Mouse (Mus musculus) heart, postnatal 36 days (tissue): ENCODE results near the gene Ambra1. TPM values are rescaled to one million over a fixed set of nuclear protein-coding genes. Genes with fewer than 3 reads are reported as not detected.
A peak's percentile ranks its signal among the peaks of the same experiment; 100 is the strongest.

Experiments used
- DNase-seq, 2 experiments: peaks; one replicate each; pipeline ENCODE4 v3.0.0; 2021 to 2022
- intact Hi-C: fragments of 180-260 bp; cut with DNase I; formaldehyde crosslinking; loops from one replicate; pipeline ENCODE4 v1.15.1; 2025
- total RNA-seq, 2 experiments: library from RNA; stranded (reverse); gene quantifications; 2 replicates each; pipeline ENCODE4 v1.2.3; 2021

The Ambra1 gene
- total RNA-seq, 2 experiments from 2014 or later, result 14.2 to 18.0 TPM

GRCm38 (mm10) chr2:91916346-91916977 is 186.5 kb downstream of the Ambra1 start:
- intact Hi-C loops, result no loop called here
- DNase-seq, result no peak

GRCm38 (mm10) chr2:91917096-91917495 is 187.2 kb downstream of the Ambra1 start:
- DNase-seq, result no peak
- intact Hi-C loops, result no loop called here

- no peak for DNase-seq
- intact Hi-C loops, result loop anchor here (10.0 kb wide), 1 partner anchor 315 kb away; no protein-coding TSS in a partner anchor
Observed at GRCm38 (mm10) chr2:91920130-91920529, 190.2 kb downstream of the Ambra1 start.

DNA sequence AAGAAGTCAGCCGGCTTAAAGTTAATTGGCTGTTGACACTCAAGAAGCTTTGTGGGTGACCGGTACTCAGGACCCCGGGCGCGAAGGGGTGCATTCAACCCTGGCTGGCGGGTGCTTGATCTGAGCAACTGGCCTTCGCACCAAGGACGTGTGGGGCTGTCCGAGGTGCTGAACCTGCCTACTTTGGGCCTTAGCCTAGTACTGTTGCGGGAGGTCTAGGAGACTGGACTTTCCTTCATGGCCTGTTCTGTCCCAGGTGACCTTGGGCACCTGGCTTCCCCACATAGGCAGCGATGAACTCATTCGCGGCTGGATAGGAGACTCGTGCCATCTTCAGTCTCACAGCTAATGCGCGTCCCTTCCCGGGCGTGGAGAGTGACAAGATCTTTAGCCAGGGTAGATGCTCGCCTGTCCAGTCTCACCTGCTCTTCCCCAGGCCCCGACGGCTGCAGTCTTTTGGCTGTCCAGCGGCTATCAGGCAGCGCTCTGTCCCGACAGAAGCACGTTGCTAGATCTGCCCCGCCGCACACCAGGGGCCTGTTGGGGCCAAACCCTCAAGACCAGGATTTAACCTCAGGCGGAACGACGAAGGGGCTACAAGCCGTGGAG is 191.4 kb downstream of the Ambra1 start:
- intact Hi-C loops, result loop anchor here (10.0 kb wide), 1 partner anchor 316 kb away; no protein-coding TSS in a partner anchor

DNA sequence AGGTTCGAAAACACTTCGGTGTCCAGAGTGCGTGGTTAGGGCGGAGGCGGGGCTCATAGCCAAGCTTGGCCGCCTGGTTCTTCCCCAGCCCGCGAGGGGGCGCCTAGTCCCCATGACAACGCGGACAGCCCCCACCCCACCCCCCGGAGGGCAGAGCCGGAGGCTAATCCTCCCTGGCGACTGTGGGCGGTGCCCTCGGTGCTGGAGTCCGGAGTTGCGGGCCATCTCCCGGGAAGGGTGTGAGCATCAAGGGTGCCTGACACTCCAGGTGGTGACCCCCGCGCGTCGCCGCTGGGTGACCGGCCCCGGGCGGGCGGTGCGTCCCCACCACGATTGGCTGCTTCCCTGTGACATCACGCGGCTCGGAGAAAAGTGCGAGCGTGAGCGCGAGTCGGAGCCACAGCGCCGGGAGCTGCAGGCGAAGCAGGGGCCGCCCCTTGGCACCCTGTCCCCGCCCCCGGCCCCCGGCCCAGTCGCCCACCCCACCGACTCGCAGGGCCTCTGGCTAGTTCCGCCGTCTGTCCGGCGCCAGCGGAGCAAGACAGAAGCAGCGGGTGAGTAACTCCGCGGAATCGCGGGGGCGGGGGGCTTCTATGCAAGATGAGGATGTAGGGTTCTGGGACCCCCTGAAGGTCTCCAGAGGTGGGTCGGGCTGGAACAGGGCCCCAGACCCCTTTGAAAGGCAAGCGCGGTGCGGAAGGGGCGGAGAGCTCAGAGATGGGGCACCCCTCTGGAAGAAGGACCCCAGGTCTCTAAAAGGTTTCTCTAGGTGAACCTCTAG is 192.0 kb downstream of the Ambra1 start:
- intact Hi-C loops, result loop anchor here (10.0 kb wide), 1 partner anchor 317 kb away; no protein-coding TSS in a partner anchor
- peak; percentile 45 to 54 for DNase-seq

More for the DNA sequence above, 191.4 kb downstream of the Ambra1 start:
- DNase-seq, result peak; percentile 77 to 83

DNA sequence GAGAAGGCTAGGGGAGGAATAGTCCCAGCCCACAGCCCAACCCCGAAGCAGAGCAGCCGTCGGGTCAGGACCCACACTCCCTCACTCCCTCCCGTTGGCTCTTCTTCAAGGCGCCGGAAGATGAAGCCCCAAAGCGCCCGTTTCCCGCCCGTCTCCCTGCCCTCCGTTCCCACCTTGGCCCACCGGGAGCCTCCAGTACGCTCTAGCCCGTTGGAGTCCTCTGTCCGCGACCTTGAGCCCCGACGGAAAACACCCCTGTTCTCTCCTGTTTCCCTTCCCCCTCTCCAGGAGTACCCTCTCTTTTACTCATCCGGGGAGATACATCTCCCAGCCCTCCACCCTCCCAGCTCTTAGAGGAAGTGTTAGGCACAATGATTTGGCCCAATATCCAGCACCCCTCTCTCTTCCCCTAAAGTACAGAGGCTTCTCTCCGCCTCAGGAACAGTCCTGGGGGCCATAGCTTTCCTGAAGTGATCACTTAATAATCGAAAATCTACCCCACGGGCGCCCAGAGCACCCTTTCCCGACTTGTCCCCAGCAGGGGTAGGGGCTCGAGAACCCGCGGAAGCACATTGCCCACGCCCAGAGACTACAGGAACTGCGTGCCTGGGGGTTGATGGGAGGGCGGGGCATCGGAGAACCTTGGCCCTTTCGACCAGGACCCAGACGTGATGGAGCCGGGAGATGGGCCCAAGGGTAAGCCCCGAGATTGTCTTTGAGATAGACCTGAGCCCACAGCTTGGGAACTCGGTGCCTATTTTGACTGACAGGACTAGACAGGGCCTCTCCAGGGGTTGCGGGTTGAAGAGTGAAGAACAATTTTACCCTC is 192.9 kb downstream of the Ambra1 start:
- no peak for DNase-seq

GRCm38 (mm10) chr2:91923415-91924337 is 193.7 kb downstream of the Ambra1 start:
- DNase-seq, result peak; percentile 58 to 72
- intact Hi-C loops, result loop anchor here (1.0 to 10.0 kb wide), 2 partner anchors 144 to 319 kb away; no protein-coding TSS in a partner anchor

More for the DNA sequence above, 192.9 kb downstream of the Ambra1 start:
- intact Hi-C loops, result loop anchor here (10.0 kb wide), 1 partner anchor 318 kb away; no protein-coding TSS in a partner anchor

GRCm38 (mm10) chr2:91924726-91925125 is 194.8 kb downstream of the Ambra1 start:
- DNase-seq, result no peak
- intact Hi-C loops, result loop anchor here (1.0 to 10.0 kb wide), 2 partner anchors 145 to 320 kb away; no protein-coding TSS in a partner anchor

- DNase-seq, result no peak
- intact Hi-C loops, result loop anchor here (10.0 kb wide), 1 partner anchor 321 kb away; no protein-coding TSS in a partner anchor
Observed at GRCm38 (mm10) chr2:91925442-91925841, 195.5 kb downstream of the Ambra1 start.

- intact Hi-C loops, result loop anchor here (10.0 kb wide), 1 partner anchor 322 kb away; no protein-coding TSS in a partner anchor
- DNase-seq, result no peak
Observed at GRCm38 (mm10) chr2:91926949-91927348, 197.0 kb downstream of the Ambra1 start, which contains the start of gene Chrm4. TSS of gene Chrm4 (plus strand) at chr2:91927249.

DNA sequence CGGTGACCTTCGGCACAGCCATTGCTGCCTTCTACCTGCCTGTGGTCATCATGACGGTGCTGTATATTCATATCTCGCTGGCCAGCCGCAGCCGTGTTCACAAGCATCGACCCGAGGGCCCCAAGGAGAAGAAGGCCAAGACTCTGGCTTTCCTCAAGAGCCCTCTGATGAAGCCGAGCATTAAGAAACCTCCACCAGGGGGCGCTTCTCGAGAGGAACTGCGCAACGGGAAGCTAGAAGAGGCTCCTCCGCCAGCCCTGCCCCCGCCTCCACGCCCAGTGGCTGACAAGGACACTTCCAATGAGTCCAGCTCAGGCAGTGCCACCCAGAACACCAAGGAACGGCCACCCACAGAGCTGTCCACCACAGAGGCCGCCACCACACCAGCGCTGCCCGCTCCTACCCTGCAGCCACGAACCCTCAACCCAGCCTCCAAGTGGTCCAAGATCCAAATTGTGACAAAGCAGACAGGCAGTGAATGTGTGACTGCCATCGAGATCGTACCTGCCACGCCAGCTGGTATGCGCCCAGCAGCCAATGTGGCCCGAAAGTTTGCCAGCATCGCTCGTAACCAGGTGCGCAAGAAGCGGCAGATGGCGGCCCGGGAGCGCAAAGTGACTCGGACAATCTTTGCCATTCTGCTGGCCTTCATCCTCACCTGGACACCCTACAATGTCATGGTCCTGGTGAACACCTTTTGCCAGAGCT is 198.0 kb downstream of the Ambra1 start:
- peak; percentile 69 to 78 for DNase-seq
- intact Hi-C loops, result loop anchor here (1.0 to 10.0 kb wide), 2 partner anchors 31 to 323 kb away; no protein-coding TSS in a partner anchor

DNA sequence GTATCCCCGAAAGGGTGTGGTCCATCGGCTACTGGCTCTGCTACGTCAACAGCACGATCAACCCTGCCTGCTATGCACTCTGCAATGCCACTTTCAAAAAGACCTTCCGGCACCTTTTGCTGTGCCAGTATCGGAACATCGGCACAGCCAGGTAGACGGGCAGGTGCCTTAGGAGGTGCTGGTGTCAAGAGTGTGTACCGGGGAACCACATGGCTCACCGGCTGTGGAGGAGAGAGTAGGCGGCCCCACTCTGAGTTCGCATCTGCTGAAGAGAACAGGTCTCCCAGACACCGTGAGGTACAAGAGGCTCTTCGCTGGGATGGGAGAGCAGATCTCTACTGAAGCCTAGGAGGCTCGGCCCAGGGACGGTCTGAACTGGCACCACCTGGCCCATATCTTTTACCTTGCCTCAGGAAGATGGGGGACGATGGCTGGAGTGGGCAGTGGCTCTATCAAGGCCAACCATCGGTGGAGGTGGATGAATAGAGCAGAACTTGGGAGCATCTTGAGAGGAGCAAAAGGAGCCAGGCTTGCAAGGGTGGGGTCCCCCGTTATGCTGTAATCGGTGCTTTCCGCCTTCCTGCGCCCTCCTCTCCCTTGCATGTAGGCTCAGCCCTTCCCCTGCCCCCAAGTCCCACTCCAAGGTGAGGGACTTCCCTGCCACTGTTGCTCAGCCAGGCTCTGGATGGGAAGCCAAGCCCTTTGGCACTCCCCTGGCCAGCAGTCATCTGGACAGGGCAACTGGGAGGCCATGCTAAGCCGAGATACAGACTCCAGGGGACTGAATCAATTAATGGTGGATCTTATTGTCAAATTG is 198.8 kb downstream of the Ambra1 start:
- intact Hi-C loops, result loop anchor here (1.0 to 10.0 kb wide), 2 partner anchors 31 to 324 kb away; no protein-coding TSS in a partner anchor

GRCm38 (mm10) chr2:91929455-91929854 is 199.5 kb downstream of the Ambra1 start:
- intact Hi-C loops, result loop anchor here (10.0 kb wide), 1 partner anchor 325 kb away; no protein-coding TSS in a partner anchor
- DNase-seq, result no peak

More for the DNA sequence above, 198.8 kb downstream of the Ambra1 start:
- no peak for DNase-seq

- DNase-seq, result peak; percentile 57 to 60
- intact Hi-C loops, result loop anchor here (10.0 kb wide), 1 partner anchor 325 kb away; no protein-coding TSS in a partner anchor
Observed at GRCm38 (mm10) chr2:91929936-91930335, 200.0 kb downstream of the Ambra1 start.

DNA sequence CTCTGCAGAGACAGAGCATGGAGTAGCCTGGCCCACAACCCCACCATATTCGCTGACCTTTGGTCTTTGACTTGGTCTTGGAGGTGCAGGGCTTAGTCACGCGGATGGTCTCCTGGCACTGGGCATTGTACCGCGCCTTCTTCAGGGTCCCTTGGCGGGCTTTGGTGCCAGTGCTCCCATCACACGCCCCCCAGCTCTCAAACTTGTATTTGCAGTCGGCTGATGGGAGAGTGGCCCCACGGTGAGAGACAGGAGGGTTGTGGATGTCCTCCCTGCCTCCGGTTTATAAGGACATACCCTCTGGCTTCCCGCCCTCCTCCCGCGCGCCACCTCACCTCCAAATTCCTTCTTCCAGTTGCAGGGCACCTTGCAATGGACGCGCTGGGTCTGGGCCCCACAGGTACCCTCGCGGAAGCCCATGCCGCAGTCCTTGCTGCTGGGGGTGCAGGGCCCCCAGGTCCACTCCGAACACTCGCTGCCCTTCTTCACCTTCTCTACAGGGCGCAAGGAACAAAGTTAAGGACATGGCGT is 200.9 kb downstream of the Ambra1 start:
- DNase-seq, result no peak
- intact Hi-C loops, result no loop called here

- intact Hi-C loops, result no loop called here
- no peak for DNase-seq
Observed at GRCm38 (mm10) chr2:91931328-91932159, 201.6 kb downstream of the Ambra1 start.
